7 mouse cellular contexts compared by ENCODE assay signal in genomic region chr11:87852690-87853596, GRCm38 (mm10). TPM values are rescaled to one million over a fixed set of nuclear protein-coding genes. Genes with fewer than 3 reads are reported as not detected.
A peak's percentile ranks its signal among the peaks of the same experiment; 100 is the strongest.
DNase-seq lines count a peak whose midpoint lies in the region; ATAC-seq lines count a peak whose summit lies in the region.

Gene Mks1, plus strand, starts transcription at chr11:87853215.

- peak within 1 kb of the TSS; percentile 49 for H3K4me3 ChIP-seq in embryonic facial prominence, embryonic 11.5 days (ENCODE audit: low read depth, low read length)
- H3K4me3 ChIP-seq in limb, embryonic 11.5 days (ENCODE audit: low read depth, low read length), result peak within 1 kb of the TSS; percentile 59
- peak within 1 kb of the TSS; percentile 46 for H3K4me3 ChIP-seq in midbrain, embryonic 14.5 days (replicated peaks; ENCODE audit: low read depth, low read length)

- H3K27ac ChIP-seq in embryonic facial prominence, embryonic 11.5 days (replicated peaks; ENCODE audit: low read depth, low read length), result no peak within 1 kb of the TSS
- H3K27ac ChIP-seq in limb, embryonic 11.5 days (replicated peaks; ENCODE audit: low read depth, low read length), result 0 out of 2 replicates have a peak within 1 kb of the TSS, but pooled peaks have one; percentile 45
- H3K27ac ChIP-seq in midbrain, embryonic 14.5 days (replicated peaks; ENCODE audit: low read depth, low read length), result peak within 1 kb of the TSS; percentile 70

- no peaks in the 10 kb centered on the region for H3K27me3 ChIP-seq in embryonic facial prominence, embryonic 11.5 days (ENCODE audit: control insufficient read depth, insufficient read depth, low read length)
- H3K27me3 ChIP-seq in limb, embryonic 11.5 days (ENCODE audit: control insufficient read depth, insufficient read depth, low read length), result no peaks in the 10 kb centered on the region
- H3K27me3 ChIP-seq in midbrain, embryonic 14.5 days (ENCODE audit: control insufficient read depth, insufficient read depth, low read length), result no peaks in the 10 kb centered on the region

- H3K36me3 ChIP-seq in embryonic facial prominence, embryonic 11.5 days (replicated peaks; ENCODE audit: control insufficient read depth, insufficient read depth, low read depth, low read length), result no peaks in the 10 kb centered on the region
- no peaks in the 10 kb centered on the region for H3K36me3 ChIP-seq in limb, embryonic 11.5 days (ENCODE audit: control insufficient read depth, insufficient read depth, low read length)
- peaks cover 7% of the 10 kb centered on the region for H3K36me3 ChIP-seq in midbrain, embryonic 14.5 days (ENCODE audit: control insufficient read depth, insufficient read depth, low read length)

- DNase-seq in adrenal gland, postnatal 14 days, result peak; percentile 95
- DNase-seq in embryonic facial prominence, embryonic 11.5 days (ENCODE audit: low spot score), result peak; percentile 98
- peak; percentile 99 for DNase-seq in heart, adult 11 months
- DNase-seq in kidney, adult 18-20 months, result peak; percentile 90
- DNase-seq in limb, embryonic 11.5 days (ENCODE audit: low spot score), result peak; percentile 94
- peak; percentile 99 for DNase-seq in midbrain, embryonic 14.5 days
- DNase-seq in spleen, adult 18-20 months, result peak; percentile 79 to 86

- no peaks in the 10 kb centered on the region for H3K4me1 ChIP-seq in embryonic facial prominence, embryonic 11.5 days (ENCODE audit: control insufficient read depth, insufficient read depth, low read length)
- H3K4me1 ChIP-seq in limb, embryonic 11.5 days (ENCODE audit: control insufficient read depth, insufficient read depth, low read length), result peaks cover 4% of the 10 kb centered on the region; the same call in 1 of the 2 replicates
- H3K4me1 ChIP-seq in midbrain, embryonic 14.5 days (ENCODE audit: control insufficient read depth, insufficient read depth, low read length), result peaks cover 7% of the 10 kb centered on the region

- H3K4me2 ChIP-seq in embryonic facial prominence, embryonic 11.5 days (ENCODE audit: low read depth, low read length), result peak within 1 kb of the TSS; percentile 58
- peak within 1 kb of the TSS; percentile 66 for H3K4me2 ChIP-seq in limb, embryonic 11.5 days (ENCODE audit: low read depth, severe bottlenecking)
- H3K4me2 ChIP-seq in midbrain, embryonic 14.5 days (ENCODE audit: low read length), result peak within 1 kb of the TSS; percentile 90

- H3K9me3 ChIP-seq in embryonic facial prominence, embryonic 11.5 days (replicated peaks; ENCODE audit: control insufficient read depth, low read length), result no peaks in the 10 kb centered on the region
- H3K9me3 ChIP-seq in limb, embryonic 11.5 days (ENCODE audit: control insufficient read depth, low read length), result no peaks in the 10 kb centered on the region
- H3K9me3 ChIP-seq in midbrain, embryonic 14.5 days (ENCODE audit: control insufficient read depth, low read length), result no peaks in the 10 kb centered on the region

- WGBS in embryonic facial prominence, embryonic 11.5 days, result 5% methylated on average over 40 of the region's 40 CpGs
- WGBS in limb, embryonic 11.5 days, result 5% methylated on average over 40 of the region's 40 CpGs
- 4% methylated on average over 40 of the region's 40 CpGs for WGBS in midbrain, embryonic 14.5 days

- peak within 1 kb of the TSS; percentile 62 for H3K9ac ChIP-seq in embryonic facial prominence, embryonic 11.5 days (replicated peaks; ENCODE audit: low read length)
- peak within 1 kb of the TSS; percentile 60 for H3K9ac ChIP-seq in limb, embryonic 11.5 days (ENCODE audit: low read length)
- peak within 1 kb of the TSS; percentile 59 for H3K9ac ChIP-seq in midbrain, embryonic 14.5 days (replicated peaks; ENCODE audit: low read length)

- peak; percentile 92 for ATAC-seq in embryonic facial prominence, embryonic 11.5 days (replicated peaks; ENCODE audit: insufficient number of reproducible peaks, low FRiP score, low TSS enrichment, low read depth)
- ATAC-seq in limb, embryonic 11.5 days (ENCODE audit: insufficient number of reproducible peaks, low FRiP score, low TSS enrichment, low read depth), result peak; percentile 84
- ATAC-seq in midbrain, embryonic 14.5 days (ENCODE audit: low FRiP score, low TSS enrichment), result peak; percentile 88

RNA-seq across cellular contexts. Expression of gene Mks1, which starts in this region (rescaled TPM):
- 9.5 and 14.3 TPM in 2 replicates for total RNA-seq in adrenal gland, postnatal 14 days (2021)
- 11.0 and 12.4 TPM in 2 replicates for polyA plus RNA-seq in embryonic facial prominence, embryonic 11.5 days (2014; fragmentation: Nextera tagmentation; extraction: Ambion mirVana)
- 14.3 and 14.9 TPM in 2 replicates for polyA plus RNA-seq in limb, embryonic 11.5 days (2014; fragmentation: Nextera tagmentation; extraction: Ambion mirVana)
- polyA plus RNA-seq in midbrain, embryonic 14.5 days (2014; fragmentation: Nextera tagmentation; extraction: Ambion mirVana), result 9.8 and 12.6 TPM in 2 replicates
